Comparison of ENCODE assay signal across 11 mouse cellular contexts in the genomic region with DNA sequence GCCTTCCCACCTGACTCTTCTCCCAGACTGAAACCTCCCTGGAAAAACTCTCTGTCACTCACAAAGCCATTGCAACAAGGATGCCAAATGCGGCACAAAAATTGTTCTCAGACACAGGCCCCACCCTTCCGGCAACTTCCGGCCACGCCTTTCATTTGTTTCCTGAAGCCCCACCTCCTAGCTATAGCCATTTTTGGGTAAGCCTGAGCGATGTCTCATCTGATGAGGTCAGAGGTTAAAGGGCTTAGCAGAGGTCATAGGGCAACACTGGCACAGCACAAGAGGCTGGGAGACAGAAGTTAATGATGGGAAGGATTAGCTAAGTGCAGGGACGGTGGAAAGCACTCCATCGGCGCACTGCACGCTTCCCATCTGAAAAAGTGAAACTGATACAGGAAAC. TPM values are rescaled to one million over a fixed set of nuclear protein-coding genes. Genes with fewer than 3 reads are reported as not detected.
DNase-seq lines count a peak whose midpoint lies in the region; ATAC-seq and TF ChIP-seq lines count a peak whose summit lies in the region.
"Had no signal": no experiment of that assay in that cellular context is flagged by ENCODE, and none has a peak within 500 bp of the region (broad histone marks: within the 10 kb centered on the region; RNA-seq: fewer than 3 reads in every experiment).

No protein-coding gene starts in this region.

- H3K4me3 ChIP-seq in midbrain, embryonic 10.5 days, result peak overlapping the region; percentile 9; the same call in 1 of the 2 replicates
- H3K4me3 ChIP-seq in midbrain, postnatal 0 days (ENCODE audit: low read depth, low read length), result no peak overlapping the region
- no peak overlapping the region for H3K4me3 ChIP-seq in embryonic facial prominence, embryonic 12.5 days
- peak overlapping the region; percentile 55 for H3K4me3 ChIP-seq in lung, adult 2 months (replicated peaks; ENCODE audit: extremely low read depth, low read depth, low read length)
- no peak overlapping the region for H3K4me3 ChIP-seq in forebrain, embryonic 13.5 days
- H3K4me3 ChIP-seq: heart, embryonic 12.5 days; midbrain, embryonic 12.5 days had no signal

- no peak for DNase-seq in midbrain, embryonic 10.5 days (ENCODE audit: low spot score)
- DNase-seq in midbrain, postnatal 0 days (ENCODE audit: low spot score), result no peak
- DNase-seq in lung, adult 2 months, result no peak
- DNase-seq in yolk sac, embryonic 10.5 days (ENCODE audit: low spot score), result peak; percentile 44
- DNase-seq in testis, postnatal 10 days (ENCODE audit: low spot score), result no peak

- WGBS in midbrain, embryonic 10.5 days, result 47% methylated on average over 9 of the region's 9 CpGs
- 55% methylated on average over 9 of the region's 9 CpGs for WGBS in midbrain, postnatal 0 days
- WGBS in embryonic facial prominence, embryonic 12.5 days, result 45% methylated on average over 9 of the region's 9 CpGs
- 44% methylated on average over 9 of the region's 9 CpGs for WGBS in lung, adult 2 months
- 49% methylated on average over 9 of the region's 9 CpGs for WGBS in forebrain, embryonic 13.5 days

- peaks cover 35% of the 10 kb centered on the region for H3K27me3 ChIP-seq in midbrain, embryonic 10.5 days (ENCODE audit: low read depth, poor library complexity, severe bottlenecking)
- H3K27me3 ChIP-seq in midbrain, postnatal 0 days (ENCODE audit: insufficient read depth, low read length), result no peaks in the 10 kb centered on the region
- H3K27me3 ChIP-seq in embryonic facial prominence, embryonic 12.5 days, result no peaks in the 10 kb centered on the region
- no peaks in the 10 kb centered on the region for H3K27me3 ChIP-seq in forebrain, embryonic 13.5 days

- no peak overlapping the region for H3K4me2 ChIP-seq in midbrain, postnatal 0 days (ENCODE audit: low read depth, low read length, poor library complexity, severe bottlenecking)
- 0 out of 2 replicates have a peak overlapping the region, but pooled peaks have one; percentile 24 for H3K4me2 ChIP-seq in embryonic facial prominence, embryonic 12.5 days (replicated peaks)
- no peak overlapping the region for H3K4me2 ChIP-seq in forebrain, embryonic 13.5 days
- H3K4me2 ChIP-seq: heart, embryonic 12.5 days; midbrain, embryonic 12.5 days had no signal

- H3K27ac ChIP-seq in midbrain, embryonic 10.5 days (replicated peaks), result no peak overlapping the region; the same call in 1 of the 2 replicates
- H3K27ac ChIP-seq in midbrain, postnatal 0 days (ENCODE audit: low read depth, low read length), result no peak overlapping the region
- H3K27ac ChIP-seq in embryonic facial prominence, embryonic 12.5 days, result no peak overlapping the region
- H3K27ac ChIP-seq in forebrain, embryonic 13.5 days, result no peak overlapping the region
- H3K27ac ChIP-seq: midbrain, embryonic 12.5 days had no signal

- TF ChIP-seq POLR2A in lung, adult 2 months (IDR thresholded peaks at IDR 0.05; ENCODE audit: borderline replicate concordance, extremely low read depth, low read depth, low read length), result no peak

- ATAC-seq in midbrain, postnatal 0 days (ENCODE audit: low FRiP score), result no peak
- no peak for ATAC-seq in embryonic facial prominence, embryonic 12.5 days (ENCODE audit: insufficient number of reproducible peaks, insufficient read depth, low FRiP score, low TSS enrichment)
- no peak for ATAC-seq in forebrain, embryonic 13.5 days
- no peak for ATAC-seq in erythroid progenitor cell, adult 5-6 weeks (replicated peaks; ENCODE audit: low FRiP score, poor library complexity, severe bottlenecking)

- TF ChIP-seq CTCF in midbrain, postnatal 0 days (IDR thresholded peaks at IDR 0.05), result no peak
- no peak for TF ChIP-seq CTCF in lung, adult 2 months (IDR thresholded peaks at IDR 0.05; ENCODE audit: insufficient read depth, low read length)

- peaks cover 26% of the 10 kb centered on the region for H3K36me3 ChIP-seq in midbrain, embryonic 10.5 days
- no peaks in the 10 kb centered on the region for H3K36me3 ChIP-seq in midbrain, postnatal 0 days (ENCODE audit: insufficient read depth, low read length)
- peaks cover 32% of the 10 kb centered on the region for H3K36me3 ChIP-seq in embryonic facial prominence, embryonic 12.5 days
- peaks cover 36% of the 10 kb centered on the region for H3K36me3 ChIP-seq in forebrain, embryonic 13.5 days (ENCODE audit: poor library complexity, severe bottlenecking)
- H3K36me3 ChIP-seq: heart, embryonic 12.5 days had no signal

- H3K9me3 ChIP-seq in midbrain, embryonic 10.5 days (replicated peaks), result no peaks in the 10 kb centered on the region
- H3K9me3 ChIP-seq in midbrain, postnatal 0 days (ENCODE audit: low read length), result no peaks in the 10 kb centered on the region
- H3K9me3 ChIP-seq in embryonic facial prominence, embryonic 12.5 days, result no peaks in the 10 kb centered on the region
- no peaks in the 10 kb centered on the region for H3K9me3 ChIP-seq in forebrain, embryonic 13.5 days (replicated peaks)
- H3K9me3 ChIP-seq: heart, embryonic 12.5 days; midbrain, embryonic 12.5 days had no signal

- no peak overlapping the region for H3K9ac ChIP-seq in midbrain, postnatal 0 days (replicated peaks; ENCODE audit: low read length, poor library complexity, severe bottlenecking)
- H3K9ac ChIP-seq in embryonic facial prominence, embryonic 12.5 days, result no peak overlapping the region
- no peak overlapping the region for H3K9ac ChIP-seq in forebrain, embryonic 13.5 days
- H3K9ac ChIP-seq: heart, embryonic 12.5 days; midbrain, embryonic 12.5 days had no signal

- H3K4me1 ChIP-seq in midbrain, embryonic 10.5 days, result peaks cover 43% of the 10 kb centered on the region
- H3K4me1 ChIP-seq in midbrain, postnatal 0 days (ENCODE audit: insufficient read depth, low read length), result no peaks in the 10 kb centered on the region
- peaks cover 26% of the 10 kb centered on the region for H3K4me1 ChIP-seq in embryonic facial prominence, embryonic 12.5 days
- H3K4me1 ChIP-seq in lung, adult 2 months (ENCODE audit: control insufficient read depth, insufficient read depth, low read length), result no peaks in the 10 kb centered on the region
- peaks cover 25% of the 10 kb centered on the region for H3K4me1 ChIP-seq in forebrain, embryonic 13.5 days

RNA-seq across cellular contexts. Expression of a gene that starts 12.4 kb away (rescaled TPM):
- 40.1 and 59.3 TPM in 2 replicates for polyA plus RNA-seq in midbrain, embryonic 10.5 days (2016; fragmentation: Nextera tagmentation; extraction: Ambion mirVana)
- 12.6 and 13.5 TPM in 2 replicates for total RNA-seq in midbrain, postnatal 0 days (2014; rRNA removed)
- 11.1 and 12.3 TPM in 2 replicates for polyA plus RNA-seq in midbrain, postnatal 0 days (2015; fragmentation: Nextera tagmentation; extraction: Ambion mirVana)
- polyA plus RNA-seq in embryonic facial prominence, embryonic 12.5 days (2016; fragmentation: Nextera tagmentation; extraction: Ambion mirVana), result 154 and 159 TPM in 2 replicates
- 42.2 and 66.5 TPM in 2 replicates for polyA plus RNA-seq in lung, adult 2 months (2012; rRNA removed)
- 101 and 107 TPM in 2 replicates for polyA plus RNA-seq in forebrain, embryonic 13.5 days (2015; fragmentation: Nextera tagmentation; extraction: Ambion mirVana)
- total RNA-seq in erythroid progenitor cell, adult 5-6 weeks (2015; ENCODE audit: low replicate concordance), result not detected in 2 replicates
- total RNA-seq in erythroid progenitor cell, adult 5-6 weeks (2017; ENCODE audit: low replicate concordance), result not detected in 2 replicates

RNA-seq across cellular contexts. Expression of a gene that starts 41.8 kb away (rescaled TPM):
- polyA plus RNA-seq in midbrain, embryonic 10.5 days (2016; fragmentation: Nextera tagmentation; extraction: Ambion mirVana), result 7.2 and 11.0 TPM in 2 replicates
- total RNA-seq in midbrain, postnatal 0 days (2014; rRNA removed), result 143 and 179 TPM in 2 replicates
- polyA plus RNA-seq in midbrain, postnatal 0 days (2015; fragmentation: Nextera tagmentation; extraction: Ambion mirVana), result 394 and 409 TPM in 2 replicates
- 14.6 and 14.9 TPM in 2 replicates for polyA plus RNA-seq in embryonic facial prominence, embryonic 12.5 days (2016; fragmentation: Nextera tagmentation; extraction: Ambion mirVana)
- 48.5 and 75.4 TPM in 2 replicates for polyA plus RNA-seq in lung, adult 2 months (2012; rRNA removed)
- polyA plus RNA-seq in forebrain, embryonic 13.5 days (2015; fragmentation: Nextera tagmentation; extraction: Ambion mirVana), result 46.8 and 49.5 TPM in 2 replicates
- not detected in 2 replicates for total RNA-seq in erythroid progenitor cell, adult 5-6 weeks (2015; ENCODE audit: low replicate concordance)
- total RNA-seq in erythroid progenitor cell, adult 5-6 weeks (2017; ENCODE audit: low replicate concordance), result not detected in 2 replicates

RNA-seq across cellular contexts. Expression of a gene that starts 41.9 kb away (rescaled TPM):
- polyA plus RNA-seq in midbrain, embryonic 10.5 days (2016; fragmentation: Nextera tagmentation; extraction: Ambion mirVana), result not detected in 2 replicates
- total RNA-seq in midbrain, postnatal 0 days (2014; rRNA removed), result 2.1 TPM in 1 of 2 replicates, not detected in the other
- polyA plus RNA-seq in midbrain, postnatal 0 days (2015; fragmentation: Nextera tagmentation; extraction: Ambion mirVana), result 1.5 and 1.9 TPM in 2 replicates
- not detected in 2 replicates for polyA plus RNA-seq in embryonic facial prominence, embryonic 12.5 days (2016; fragmentation: Nextera tagmentation; extraction: Ambion mirVana)
- polyA plus RNA-seq in lung, adult 2 months (2012; rRNA removed), result 0.40 TPM in 1 of 2 replicates, not detected in the other
- polyA plus RNA-seq in forebrain, embryonic 13.5 days (2015; fragmentation: Nextera tagmentation; extraction: Ambion mirVana), result 0.72 TPM in 1 of 2 replicates, not detected in the other
- total RNA-seq in erythroid progenitor cell, adult 5-6 weeks (2015; ENCODE audit: low replicate concordance), result not detected in 2 replicates
- not detected in 2 replicates for total RNA-seq in erythroid progenitor cell, adult 5-6 weeks (2017; ENCODE audit: low replicate concordance)
- polyA plus RNA-seq: midbrain, embryonic 12.5 days; testis, adult 2 months had no signal

RNA-seq across cellular contexts. Expression of a gene that starts 44.4 kb away (rescaled TPM):
- 0.31 TPM in 1 of 2 replicates, not detected in the other for polyA plus RNA-seq in midbrain, embryonic 10.5 days (2016; fragmentation: Nextera tagmentation; extraction: Ambion mirVana)
- 0.49 TPM in 1 of 2 replicates, not detected in the other for total RNA-seq in midbrain, postnatal 0 days (2014; rRNA removed)
- not detected in 2 replicates for polyA plus RNA-seq in midbrain, postnatal 0 days (2015; fragmentation: Nextera tagmentation; extraction: Ambion mirVana)
- polyA plus RNA-seq in embryonic facial prominence, embryonic 12.5 days (2016; fragmentation: Nextera tagmentation; extraction: Ambion mirVana), result not detected in 2 replicates
- polyA plus RNA-seq in lung, adult 2 months (2012; rRNA removed), result not detected in 2 replicates
- polyA plus RNA-seq in forebrain, embryonic 13.5 days (2015; fragmentation: Nextera tagmentation; extraction: Ambion mirVana), result 0.13 TPM in 1 of 2 replicates, not detected in the other
- total RNA-seq in erythroid progenitor cell, adult 5-6 weeks (2015; ENCODE audit: low replicate concordance), result not detected in 2 replicates
- total RNA-seq in erythroid progenitor cell, adult 5-6 weeks (2017; ENCODE audit: low replicate concordance), result not detected in 2 replicates
- polyA plus RNA-seq: heart, embryonic 12.5 days; midbrain, embryonic 12.5 days; testis, adult 2 months had no signal

Comparison
In these comparisons a context has a peak if more than half of its experiments do, and no peak if none do; other contexts are left out.
1. H3K4me3 ChIP-seq: peak in midbrain, embryonic 10.5 days (single experiment) and lung, adult 2 months (single experiment); none in midbrain, postnatal 0 days (single experiment), embryonic facial prominence, embryonic 12.5 days (single experiment) and forebrain, embryonic 13.5 days (single experiment).